Mouse (Mus musculus): ENCODE results near the gene Nckipsd.

GRCm38 (mm10) chr9:108858792-108859527 is 50.8 kb downstream of the Nckipsd start:
- TF ChIP-seq CTCF (IDR thresholded peaks at IDR 0.05; ENCODE audit: insufficient read depth, low read length) (no peak), POLR2A (IDR thresholded peaks at IDR 0.05; ENCODE audit: borderline replicate concordance, extremely low read depth, low read depth, low read length) (no peak)

Data from lung, adult 2 months (tissue).